In the genomic region with DNA sequence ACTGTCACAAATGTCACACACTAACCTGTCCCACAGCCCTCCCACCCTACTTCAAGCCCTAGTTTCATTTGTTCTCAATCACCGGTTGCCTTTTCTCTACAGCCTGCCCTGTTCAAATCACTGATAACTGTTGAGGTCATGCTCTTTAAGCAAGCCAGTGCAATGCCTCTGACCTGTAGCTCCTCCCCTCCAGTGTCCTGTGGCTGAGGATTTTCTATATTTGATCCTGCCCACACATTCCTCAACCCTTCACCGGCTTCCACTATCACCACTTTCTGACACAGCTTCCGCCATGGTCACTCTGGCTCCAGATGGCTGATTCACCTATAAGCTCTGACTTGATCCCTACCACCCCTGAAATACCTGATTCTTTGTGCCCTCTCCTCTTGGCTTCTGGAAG, we compare ENCODE assay signal across 20 mouse cellular contexts. TPM values are rescaled to one million over a fixed set of nuclear protein-coding genes. Genes with fewer than 3 reads are reported as not detected.
DNase-seq lines count a peak whose midpoint lies in the region; ATAC-seq and TF ChIP-seq lines count a peak whose summit lies in the region.
"Had no signal": no experiment of that assay in that cellular context is flagged by ENCODE, and none has a peak within 500 bp of the region (broad histone marks: within the 10 kb centered on the region; RNA-seq: fewer than 3 reads in every experiment).

No protein-coding gene starts in this region.

- 25% methylated on average over 3 of the region's 3 CpGs for WGBS in heart, adult 2 months
- WGBS in midbrain, embryonic 11.5 days = 93% methylated on average over 3 of the region's 3 CpGs
- 89% methylated on average over 3 of the region's 3 CpGs for WGBS in midbrain, embryonic 13.5 days
- WGBS in heart, embryonic 16.5 days = 30% methylated on average over 3 of the region's 3 CpGs

- peak overlapping the region; percentile 78 for H3K27ac ChIP-seq in heart, adult 2 months
- no peak overlapping the region for H3K27ac ChIP-seq in midbrain, embryonic 11.5 days (ENCODE audit: low read depth, low read length)
- no peak overlapping the region for H3K27ac ChIP-seq in midbrain, embryonic 13.5 days
- peak overlapping the region; percentile 95 for H3K27ac ChIP-seq in heart, embryonic 16.5 days (ENCODE audit: low read length)
- H3K27ac ChIP-seq: embryonic facial prominence, embryonic 15.5 days; forebrain, embryonic 10.5 days; hindbrain, embryonic 13.5 days; intestine, embryonic 15.5 days; kidney, postnatal 0 days; left cerebral cortex, adult 2 months; liver, embryonic 14.5 days; midbrain, embryonic 10.5 days had no signal

- no peak for ATAC-seq in midbrain, embryonic 11.5 days (ENCODE audit: low FRiP score)
- no peak for ATAC-seq in midbrain, embryonic 13.5 days
- ATAC-seq in heart, embryonic 16.5 days (replicated peaks; ENCODE audit: extremely low read depth, insufficient read depth, low FRiP score) = peak; percentile 90
- ATAC-seq: intestine, embryonic 15.5 days had no signal

- H3K79me2 ChIP-seq in heart, adult 2 months (replicated peaks; ENCODE audit: control insufficient read depth, insufficient read depth, low read length) = peaks cover 11% of the 10 kb centered on the region

- H3K4me3 ChIP-seq in heart, adult 2 months = no peak overlapping the region
- no peak overlapping the region for H3K4me3 ChIP-seq in midbrain, embryonic 11.5 days (ENCODE audit: low read depth, low read length)
- H3K4me3 ChIP-seq in midbrain, embryonic 13.5 days (replicated peaks) = no peak overlapping the region
- 0 out of 2 replicates have a peak overlapping the region, but pooled peaks have one; percentile 12 for H3K4me3 ChIP-seq in heart, embryonic 16.5 days (ENCODE audit: low read length)
- H3K4me3 ChIP-seq: embryonic facial prominence, embryonic 15.5 days; forebrain, embryonic 10.5 days; hindbrain, embryonic 13.5 days; intestine, embryonic 15.5 days; left cerebral cortex, adult 2 months; midbrain, embryonic 10.5 days had no signal

- TF ChIP-seq EP300 in heart, adult 2 months (IDR thresholded peaks at IDR 0.05; ENCODE audit: insufficient read depth, low read depth, low read length) = 0 out of 2 replicates have a peak, but pooled peaks have one; percentile 18

- peaks cover 32% of the 10 kb centered on the region for H3K36me3 ChIP-seq in heart, adult 2 months (ENCODE audit: control insufficient read depth, insufficient read depth, low read length)
- no peaks in the 10 kb centered on the region for H3K36me3 ChIP-seq in midbrain, embryonic 11.5 days (ENCODE audit: control insufficient read depth, insufficient read depth, low read length)
- H3K36me3 ChIP-seq in midbrain, embryonic 13.5 days = no peaks in the 10 kb centered on the region
- H3K36me3 ChIP-seq in heart, embryonic 16.5 days (ENCODE audit: control insufficient read depth, insufficient read depth) = peaks cover 11% of the 10 kb centered on the region; the same call in 1 of the 2 replicates
- H3K36me3 ChIP-seq: embryonic facial prominence, embryonic 15.5 days; forebrain, embryonic 10.5 days; hindbrain, embryonic 13.5 days; intestine, embryonic 15.5 days; midbrain, embryonic 10.5 days had no signal

- TF ChIP-seq POLR2A in heart, adult 2 months (IDR thresholded peaks at IDR 0.05; ENCODE audit: insufficient read depth, low read depth, low read length) = 0 out of 2 replicates have a peak, but pooled peaks have one; percentile 21

- H3K27me3 ChIP-seq in heart, adult 2 months (ENCODE audit: control insufficient read depth, insufficient read depth, low read length) = no peaks in the 10 kb centered on the region
- H3K27me3 ChIP-seq in midbrain, embryonic 11.5 days (ENCODE audit: control insufficient read depth, insufficient read depth, low read length) = no peaks in the 10 kb centered on the region
- peaks cover 5% of the 10 kb centered on the region; the same call in 1 of the 2 replicates for H3K27me3 ChIP-seq in midbrain, embryonic 13.5 days
- no peaks in the 10 kb centered on the region for H3K27me3 ChIP-seq in heart, embryonic 16.5 days (ENCODE audit: control insufficient read depth, insufficient read depth, low read length)
- H3K27me3 ChIP-seq: embryonic facial prominence, embryonic 15.5 days; hindbrain, embryonic 13.5 days; intestine, embryonic 15.5 days had no signal

- no peak overlapping the region for H3K4me2 ChIP-seq in midbrain, embryonic 11.5 days
- H3K4me2 ChIP-seq in midbrain, embryonic 13.5 days (replicated peaks) = no peak overlapping the region
- peak overlapping the region; percentile 45 for H3K4me2 ChIP-seq in heart, embryonic 16.5 days (ENCODE audit: low read depth, low read length)
- H3K4me2 ChIP-seq: embryonic facial prominence, embryonic 15.5 days; hindbrain, embryonic 13.5 days; intestine, embryonic 15.5 days had no signal

- peak overlapping the region; percentile 25 for H3K9ac ChIP-seq in heart, adult 2 months (ENCODE audit: low read depth, low read length)
- no peak overlapping the region for H3K9ac ChIP-seq in midbrain, embryonic 11.5 days (ENCODE audit: low read length)
- no peak overlapping the region for H3K9ac ChIP-seq in midbrain, embryonic 13.5 days (replicated peaks)
- peak overlapping the region; percentile 31; the same call in 1 of the 2 replicates for H3K9ac ChIP-seq in heart, embryonic 16.5 days (ENCODE audit: low read length)
- H3K9ac ChIP-seq: embryonic facial prominence, embryonic 15.5 days; hindbrain, embryonic 13.5 days; intestine, embryonic 15.5 days; liver, embryonic 14.5 days had no signal

- H3K4me1 ChIP-seq in heart, adult 2 months (ENCODE audit: control insufficient read depth, insufficient read depth, low read length) = peaks cover 12% of the 10 kb centered on the region
- H3K4me1 ChIP-seq in midbrain, embryonic 11.5 days (ENCODE audit: control insufficient read depth, insufficient read depth, low read length) = no peaks in the 10 kb centered on the region
- H3K4me1 ChIP-seq in midbrain, embryonic 13.5 days (replicated peaks) = no peaks in the 10 kb centered on the region
- peaks cover 41% of the 10 kb centered on the region for H3K4me1 ChIP-seq in heart, embryonic 16.5 days (ENCODE audit: control insufficient read depth, insufficient read depth, low read length)
- H3K4me1 ChIP-seq: embryonic facial prominence, embryonic 15.5 days; forebrain, embryonic 10.5 days; hindbrain, embryonic 13.5 days; midbrain, embryonic 10.5 days had no signal

- no peaks in the 10 kb centered on the region for H3K9me3 ChIP-seq in midbrain, embryonic 11.5 days (ENCODE audit: control insufficient read depth, low read length)
- H3K9me3 ChIP-seq in midbrain, embryonic 13.5 days = no peaks in the 10 kb centered on the region
- H3K9me3 ChIP-seq in heart, embryonic 16.5 days (replicated peaks; ENCODE audit: control insufficient read depth, low read length) = no peaks in the 10 kb centered on the region
- H3K9me3 ChIP-seq: embryonic facial prominence, embryonic 15.5 days; forebrain, embryonic 10.5 days; hindbrain, embryonic 13.5 days; intestine, embryonic 15.5 days; midbrain, embryonic 10.5 days had no signal

- no peak for TF ChIP-seq CTCF in heart, adult 2 months (IDR thresholded peaks at IDR 0.05)

- intact Hi-C loops in heart, adult 2 months (cut with DNase I) = no loop called here
- intact Hi-C loops in heart, postnatal 25 days (cut with DNase I) = no loop called here

- peak in 1 of 2 experiments; percentile 42 for DNase-seq in heart, adult 2 months
- no peak for DNase-seq in heart, postnatal 25 days (ENCODE audit: low spot score)
- peak; percentile 51 for DNase-seq in midbrain, embryonic 11.5 days (ENCODE audit: low spot score, missing footprints)
- DNase-seq in thymus, postnatal 4 days = no peak
- DNase-seq in right cerebral cortex, postnatal 25 days = no peak
- DNase-seq: cerebellum, adult 9-10 months; embryo, embryonic 11 days; gastrocnemius, postnatal 36 days; right cerebral cortex, postnatal 4 days; thymus, postnatal 25 days had no signal

RNA-seq across cellular contexts. Expression of gene Ehd4, which starts 6.4 kb away (rescaled TPM):
- 100 to 1,000 TPM; 330 to 373 TPM for total RNA-seq in heart, adult 2 months (2021)
- polyA plus RNA-seq in heart, adult 2 months (2012; rRNA removed) = 213 and 279 TPM in 2 replicates
- total RNA-seq in heart, postnatal 25 days (2021) = 100 to 1,000 TPM; 377 to 459 TPM
- 10.2 and 17.2 TPM in 2 replicates for polyA plus RNA-seq in midbrain, embryonic 11.5 days (2014; fragmentation: Nextera tagmentation; extraction: Ambion mirVana)
- polyA plus RNA-seq in midbrain, embryonic 13.5 days (2015; fragmentation: Nextera tagmentation; extraction: Ambion mirVana) = 14.1 and 16.4 TPM in 2 replicates
- polyA plus RNA-seq in heart, embryonic 16.5 days (2015; fragmentation: Nextera tagmentation; extraction: Ambion mirVana) = 163 and 195 TPM in 2 replicates

Comparison
In these comparisons a context has a peak if more than half of its experiments do, and no peak if none do; other contexts are left out.
1. H3K27ac ChIP-seq: peak in heart, adult 2 months (single experiment) and heart, embryonic 16.5 days (single experiment); none in midbrain, embryonic 11.5 days (single experiment) and midbrain, embryonic 13.5 days (single experiment).
2. H3K9ac ChIP-seq: peak in heart, adult 2 months (single experiment) and heart, embryonic 16.5 days (single experiment); none in midbrain, embryonic 11.5 days (single experiment) and midbrain, embryonic 13.5 days (single experiment).